Mouse (Mus musculus): Measurements from ENCODE around the gene Nisch.

GRCm38 (mm10) chr14:31186656-31187055, 30.1 kb downstream of the Nisch start:
- TF ChIP-seq CTCF (IDR thresholded peaks at IDR 0.05; ENCODE audit: control insufficient read depth, insufficient read depth, low read length) (no peak), POLR2A (IDR thresholded peaks at IDR 0.05; ENCODE audit: borderline replicate concordance, control insufficient read depth, low read depth, low read length) (no peak)

Measured in bone marrow, adult 2 months (tissue).